Mouse (Mus musculus) Patski (cell line): ENCODE data around the gene Grm2. TPM values are rescaled to one million over a fixed set of nuclear protein-coding genes. Genes with fewer than 3 reads are reported as not detected.
A peak's percentile ranks its signal among the peaks of the same experiment; 100 is the strongest.

Source experiments
- ATAC-seq: fragments of 100-300 bp; one replicate; pipeline ENCODE4 v1.8.0; 2021
- CTCF ChIA-PET: fragments of 350-600 bp; sonication (Branson Sonifier 250); formaldehyde crosslinking; loops from one replicate; lab custom pipeline; 2022; ENCODE audit warnings: inconsistent platforms; lab: Charles Lee
- POLR2A ChIA-PET: fragments of 350-600 bp; sonication (Branson Sonifier 250); formaldehyde crosslinking; loops from one replicate; lab custom pipeline; 2022; ENCODE audit warnings: antibody characterized with exemption, inconsistent platforms; lab: Charles Lee
- DNase-seq: peaks from one replicate; pipeline ENCODE4 v3.0.0-alpha.2; 2011; ENCODE audit warnings: low read depth, low spot score
- H3K27me3 ChIP-seq: fragments of 371-371 bp; one replicate; pipeline ENCODE4 v1.5.1; 2021
- CTCF ChIP-seq: fragments of 100-300 bp; IDR thresholded peaks from one replicate; pipeline ENCODE4 v1.5.1; 2021
- in situ Hi-C: fragments of 300-500 bp; cut with MboI; formaldehyde crosslinking; loops from 3 replicates; pipeline ENCODE4 v1.11.1; 2018; ENCODE audit warnings: low pct_unique_long_range_greater_than_20kb, mixed read lengths
- polyA plus RNA-seq: library from polyadenylated mRNA; unstranded; gene quantifications from one replicate; pipeline ENCODE4 v1.2.3, GENCODE M21; 2021

Gene Grm2
- polyA plus RNA-seq, 1 experiment from 2014 or later: not detected

DNA sequence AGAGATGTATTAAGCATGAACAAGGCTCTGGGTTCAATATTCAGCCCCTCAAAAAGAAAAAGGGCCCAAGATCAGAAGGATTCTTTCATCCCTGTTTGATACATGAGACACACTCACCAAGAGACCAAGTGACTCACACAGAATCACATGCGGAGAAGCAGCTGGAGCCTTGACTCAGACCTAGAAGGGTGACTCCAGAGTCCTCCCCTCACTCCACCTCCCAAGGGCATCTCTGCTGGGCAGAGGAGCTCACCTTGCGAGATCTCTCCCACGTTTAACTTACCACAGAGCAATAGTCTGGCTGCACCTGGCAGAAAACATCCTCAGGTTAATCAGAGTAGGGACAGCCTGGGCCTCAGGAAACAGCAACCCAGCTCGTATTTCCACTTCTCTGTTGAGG is 22.4 kb upstream of the Grm2 start:
- CTCF ChIA-PET: interaction anchor here (1.1 to 1.3 kb wide), 2 partner anchors 35 to 75 kb away, joined by 3 read pairs; no protein-coding TSS in a partner anchor
- in situ Hi-C loops: loop anchor here (25.0 kb wide), 2 partner anchors 134 to 859 kb away; partner anchors contain the start of genes Cyb561d2, Dcaf1, Nprl2 and Tmem115
- DNase-seq: peak; percentile 31
- peak; percentile 46 for ATAC-seq
- H3K27me3 ChIP-seq: no peaks in the 10 kb centered on the region
- POLR2A ChIA-PET: interaction anchor here (0.9 kb wide), 1 partner anchor 8 kb away, joined by 3 read pairs; no protein-coding TSS in a partner anchor
- no peak for TF ChIP-seq CTCF

GRCm38 (mm10) chr9:106677702-106678101 is 21.8 kb upstream of the Grm2 start:
- TF ChIP-seq CTCF: no peak
- ATAC-seq (no peak), DNase-seq (no peak)
- no peaks in the 10 kb centered on the region for H3K27me3 ChIP-seq
- in situ Hi-C loops: loop anchor here (25.0 kb wide), 2 partner anchors 135 to 860 kb away; partner anchors contain the start of genes Cyb561d2, Dcaf1, Nprl2 and Tmem115
- ChIA-PET POLR2A (interaction anchor here (1.1 kb wide), 1 partner anchor 9 kb away, joined by 3 read pairs; no protein-coding TSS in a partner anchor), CTCF (interaction anchor here (0.7 to 1.1 kb wide), 3 partner anchors 9 to 75 kb away, joined by 3 to 4 read pairs (median 3); no protein-coding TSS in a partner anchor)

- in situ Hi-C loops: loop anchor here (25.0 kb wide), 2 partner anchors 136 to 861 kb away; partner anchors contain the start of genes Cyb561d2, Dcaf1, Nprl2 and Tmem115
- no peak for TF ChIP-seq CTCF
- ATAC-seq (no peak), DNase-seq (no peak)
- ChIA-PET POLR2A (interaction anchor here (1.3 kb wide), 1 partner anchor 8 kb away, joined by 3 read pairs; no protein-coding TSS in a partner anchor), CTCF (interaction anchor here (1.0 kb wide), 1 partner anchor 10 kb away, joined by 4 read pairs; the partner anchor contains the start of gene Tex264)
- no peaks in the 10 kb centered on the region for H3K27me3 ChIP-seq
Measured at GRCm38 (mm10) chr9:106676571-106676970, 20.7 kb upstream of the Grm2 start.

DNA sequence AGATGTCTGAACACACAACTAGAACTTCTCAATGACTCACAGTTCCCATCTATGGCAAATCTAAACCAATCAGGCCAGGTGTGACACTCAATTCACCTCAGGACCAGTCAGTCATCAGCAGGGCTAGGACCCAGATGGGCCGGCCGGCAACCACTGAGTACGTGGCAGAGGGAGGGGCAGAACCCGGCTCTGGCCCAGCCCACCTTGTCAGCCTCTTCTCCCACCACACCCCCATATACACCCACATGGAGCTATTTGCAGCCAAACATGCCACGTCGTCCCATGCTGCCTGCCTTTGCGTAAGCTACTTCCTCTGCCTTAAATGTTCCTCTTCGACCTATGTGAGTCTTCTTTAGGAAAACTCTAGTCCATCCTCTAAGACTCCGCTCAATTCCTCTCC is 20.1 kb upstream of the Grm2 start:
- DNase-seq (no peak), ATAC-seq (no peak)
- CTCF ChIA-PET: interaction anchor here (1.0 kb wide), 1 partner anchor 10 kb away, joined by 4 read pairs; the partner anchor contains the start of gene Tex264
- POLR2A ChIA-PET: interaction anchor here (1.3 kb wide), 1 partner anchor 9 kb away, joined by 3 read pairs; no protein-coding TSS in a partner anchor
- in situ Hi-C loops: loop anchor here (25.0 kb wide), 2 partner anchors 136 to 861 kb away; partner anchors contain the start of genes Cyb561d2, Dcaf1, Nprl2 and Tmem115
- TF ChIP-seq CTCF: no peak
- H3K27me3 ChIP-seq: no peaks in the 10 kb centered on the region

- DNase-seq (peak; percentile 37), ATAC-seq (peak; percentile 66)
- in situ Hi-C loops: loop anchor here (25.0 kb wide), 2 partner anchors 137 to 862 kb away; partner anchors contain the start of genes Cyb561d2, Dcaf1, Nprl2 and Tmem115
- peak; percentile 93 for TF ChIP-seq CTCF
- CTCF ChIA-PET: interaction anchor here (0.7 to 0.9 kb wide), 3 partner anchors 12 to 177 kb away, joined by 3 to 8 read pairs (median 4); no protein-coding TSS in a partner anchor
- POLR2A ChIA-PET: no interaction called here
- no peaks in the 10 kb centered on the region for H3K27me3 ChIP-seq
Measured at GRCm38 (mm10) chr9:106675480-106675879, 19.6 kb upstream of the Grm2 start.

- no peak for TF ChIP-seq CTCF
- ChIA-PET CTCF (no interaction called here), POLR2A (interaction anchor here (1.1 kb wide), 1 partner anchor 8 kb away, joined by 3 read pairs; no protein-coding TSS in a partner anchor)
- in situ Hi-C loops: no loop called here
- ATAC-seq: no peak
- no peak for DNase-seq
- H3K27me3 ChIP-seq: no peaks in the 10 kb centered on the region
Measured at GRCm38 (mm10) chr9:106673860-106674259, 18.0 kb upstream of the Grm2 start.

DNA sequence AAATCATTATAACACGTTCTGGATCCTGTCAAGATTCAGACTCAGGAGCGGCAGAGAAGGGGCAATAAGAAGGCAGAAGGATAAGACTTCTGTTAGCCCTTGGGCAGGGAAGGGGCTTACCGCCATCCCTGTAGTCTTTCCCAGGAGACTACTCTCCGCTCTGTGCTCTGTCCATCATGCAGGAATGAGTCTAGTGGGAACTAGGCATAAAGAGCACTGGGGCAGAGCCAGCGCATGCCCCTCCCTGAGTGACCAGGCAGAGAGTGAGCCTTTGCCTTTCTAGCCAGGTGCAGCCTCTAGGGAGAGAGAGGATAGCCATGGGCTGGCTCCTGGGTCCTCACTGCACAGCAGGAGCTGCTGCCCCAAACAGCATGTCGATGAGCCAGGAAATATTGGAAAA is 9.0 kb upstream of the Grm2 start:
- in situ Hi-C loops: no loop called here
- TF ChIP-seq CTCF: no peak
- CTCF ChIA-PET: interaction anchor here (1.8 kb wide), 1 partner anchor 16 kb away, joined by 5 read pairs; no protein-coding TSS in a partner anchor

DNA sequence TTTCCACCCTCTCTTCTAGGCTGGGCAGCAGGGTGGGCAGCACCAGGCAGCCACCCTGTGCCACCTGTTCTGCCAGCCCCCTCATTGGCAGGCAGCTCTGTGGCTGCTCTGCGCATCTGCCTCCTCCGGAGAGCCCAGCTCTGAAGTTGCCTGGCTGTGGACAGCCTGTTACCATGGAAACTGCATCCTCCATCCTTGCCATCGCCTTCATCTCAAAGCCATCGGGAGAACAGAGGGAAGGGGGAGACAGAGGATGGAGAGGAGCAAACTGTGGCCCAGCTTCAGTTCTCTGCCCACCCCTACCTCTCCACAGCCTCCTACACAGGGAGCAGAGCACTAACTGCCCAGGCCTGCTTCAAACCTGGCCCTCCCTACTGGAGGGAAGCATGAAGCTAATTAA is 8.6 kb upstream of the Grm2 start:
- in situ Hi-C loops: no loop called here
- ATAC-seq: no peak
- H3K27me3 ChIP-seq: no peaks in the 10 kb centered on the region
- ChIA-PET CTCF (interaction anchor here (1.8 kb wide), 1 partner anchor 17 kb away, joined by 5 read pairs; no protein-coding TSS in a partner anchor), POLR2A (no interaction called here)
- no peak for DNase-seq
- no peak for TF ChIP-seq CTCF

More for the DNA sequence above, 9.0 kb upstream of the Grm2 start:
- no peak for ATAC-seq
- no peak for DNase-seq
- POLR2A ChIA-PET: no interaction called here
- H3K27me3 ChIP-seq: no peaks in the 10 kb centered on the region

DNA sequence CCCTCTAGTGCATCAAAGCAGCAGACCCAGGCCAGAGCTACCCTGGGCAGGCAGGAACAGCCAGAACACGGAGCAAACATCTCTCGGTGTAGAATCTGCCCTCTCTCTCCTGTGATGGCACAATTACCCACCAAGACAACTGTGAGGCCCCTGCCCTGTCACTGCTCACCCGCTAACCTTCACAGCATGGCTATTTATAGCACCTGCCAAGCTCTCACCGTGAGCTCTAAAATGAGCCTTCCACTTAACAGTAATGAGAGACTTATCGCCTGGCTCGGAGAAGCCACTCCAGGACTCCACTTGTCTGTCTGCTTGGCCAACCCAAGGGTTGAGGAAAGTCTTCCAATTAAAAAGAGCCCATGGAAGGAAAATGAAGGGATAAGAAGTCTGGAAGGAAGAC is 7.3 kb upstream of the Grm2 start:
- TF ChIP-seq CTCF: no peak
- CTCF ChIA-PET: interaction anchor here (1.6 kb wide), 1 partner anchor 10 kb away, joined by 4 read pairs; no protein-coding TSS in a partner anchor
- in situ Hi-C loops: no loop called here
- ATAC-seq: no peak
- POLR2A ChIA-PET: no interaction called here
- DNase-seq: no peak
- H3K27me3 ChIP-seq: no peaks in the 10 kb centered on the region

DNA sequence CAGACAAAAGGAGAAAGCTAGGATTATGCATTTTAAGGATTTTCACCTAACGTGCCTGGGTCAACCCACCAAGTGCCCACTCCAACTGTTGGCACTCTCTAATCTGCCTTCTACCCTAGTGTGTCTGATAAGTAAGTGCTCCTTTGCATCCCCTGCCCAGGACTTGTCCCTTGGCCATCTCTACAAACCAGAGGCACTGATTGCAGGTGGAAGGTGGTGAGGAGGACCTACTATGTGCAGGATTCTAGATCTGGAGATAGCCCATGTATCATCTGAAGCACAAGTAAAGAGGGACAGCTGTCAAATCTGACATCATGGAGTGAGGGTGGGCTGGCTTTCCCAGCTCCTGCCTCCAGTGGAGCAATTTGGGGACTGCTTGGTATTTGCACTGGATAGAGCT is 4.1 kb upstream of the Grm2 start:
- ATAC-seq: no peak
- DNase-seq: no peak
- ChIA-PET CTCF (interaction anchor here (1.0 kb wide), 1 partner anchor 15 kb away, joined by 3 read pairs; no protein-coding TSS in a partner anchor), POLR2A (no interaction called here)
- in situ Hi-C loops: loop anchor here (10.0 kb wide), 1 partner anchor 55 kb away; no protein-coding TSS in a partner anchor
- H3K27me3 ChIP-seq: peaks cover 10% of the 10 kb centered on the region
- no peak for TF ChIP-seq CTCF
